Mouse (Mus musculus) heart, postnatal 0 days (tissue): ENCODE measurements at regions not wholly inside any gene's neighbourhood (a gene's known extent, or its start where the extent isn't known, plus 50 kb on each side); places are given as distances from the start of the nearest gene placed in this dataset.

Experiments used
- CTCF ChIP-seq: IDR thresholded peaks from 2 replicates; pipeline ENCODE4 v1.5.1; 2016; ENCODE audit warnings: antibody characterized with exemption, control low read depth, low read depth
- EP300 ChIP-seq: IDR thresholded peaks from 2 replicates; pipeline ENCODE4 v1.6.1; 2016; ENCODE audit warnings: antibody characterized with exemption, low read depth

GRCm38 (mm10) chr10:70739348-70739966 lies 83.7 kb upstream of the Phyhipl start:
- TF ChIP-seq CTCF (no peak), EP300 (no peak)
